Mouse (Mus musculus) testis, postnatal 14 days (tissue): ENCODE measurements around the gene 1500009L16Rik.

Experiments
- DNase-seq: peaks from one replicate; pipeline ENCODE4 v3.0.0; 2021; ENCODE audit warnings: low spot score

The 1500009L16Rik gene

GRCm38 (mm10) chr10:83722579-83723031, at the start of gene 1500009L16Rik:
Gene 1500009L16Rik, plus strand, starts transcription at chr10:83722865.
- DNase-seq, result peak; percentile 81

- no peak for DNase-seq
Observed at GRCm38 (mm10) chr10:83681334-83681733, 41.3 kb upstream of the 1500009L16Rik start.

GRCm38 (mm10) chr10:83688215-83688614, 34.5 kb upstream of the 1500009L16Rik start:
- DNase-seq, result no peak

GRCm38 (mm10) chr10:83692175-83692895, 30.3 kb upstream of the 1500009L16Rik start:
- DNase-seq, result no peak

GRCm38 (mm10) chr10:83696226-83696625, 26.4 kb upstream of the 1500009L16Rik start:
- no peak for DNase-seq

GRCm38 (mm10) chr10:83706628-83707027, 16.0 kb upstream of the 1500009L16Rik start:
- no peak for DNase-seq

GRCm38 (mm10) chr10:83709920-83710319, 12.7 kb upstream of the 1500009L16Rik start:
- DNase-seq, result no peak

- no peak for DNase-seq
Observed at GRCm38 (mm10) chr10:83711769-83712168, 10.9 kb upstream of the 1500009L16Rik start.

- DNase-seq, result no peak
Observed at GRCm38 (mm10) chr10:83718855-83719474, 3.7 kb upstream of the 1500009L16Rik start.

GRCm38 (mm10) chr10:83723055-83723454, 390 bp downstream of the 1500009L16Rik start:
- no peak for DNase-seq

- no peak for DNase-seq
Observed at GRCm38 (mm10) chr10:83724351-83725059, 1.8 kb downstream of the 1500009L16Rik start.

- DNase-seq, result peak; percentile 64
Observed at GRCm38 (mm10) chr10:83726164-83726563, 3.5 kb downstream of the 1500009L16Rik start.

- no peak for DNase-seq
Observed at GRCm38 (mm10) chr10:83727846-83728245, 5.2 kb downstream of the 1500009L16Rik start.

GRCm38 (mm10) chr10:83728529-83728928, 5.9 kb downstream of the 1500009L16Rik start:
- no peak for DNase-seq

GRCm38 (mm10) chr10:83729076-83729475, 6.4 kb downstream of the 1500009L16Rik start:
- DNase-seq, result no peak

GRCm38 (mm10) chr10:83729492-83729891, 6.8 kb downstream of the 1500009L16Rik start:
- DNase-seq, result peak; percentile 76

- DNase-seq, result no peak
Observed at GRCm38 (mm10) chr10:83733725-83734124, 11.1 kb downstream of the 1500009L16Rik start.

GRCm38 (mm10) chr10:83738996-83739655, 16.5 kb downstream of the 1500009L16Rik start:
- DNase-seq, result no peak

- no peak for DNase-seq
Observed at GRCm38 (mm10) chr10:83744656-83745055, 22.0 kb downstream of the 1500009L16Rik start.

- no peak for DNase-seq
Observed at GRCm38 (mm10) chr10:83753056-83753455, 30.4 kb downstream of the 1500009L16Rik start.

GRCm38 (mm10) chr10:83757343-83757962, 34.8 kb downstream of the 1500009L16Rik start:
- no peak for DNase-seq

- no peak for DNase-seq
Observed at GRCm38 (mm10) chr10:83758732-83759131, 36.1 kb downstream of the 1500009L16Rik start.
